Mouse (Mus musculus) left cerebral cortex, postnatal 4 days (tissue): ENCODE measurements around the gene Lpp. TPM values are rescaled to one million over a fixed set of nuclear protein-coding genes. Genes with fewer than 3 reads are reported as not detected.

Source experiments
- DNase-seq: peaks from one replicate; pipeline ENCODE4 v3.0.0-alpha.2; 2022
- intact Hi-C: fragments of 180-260 bp; cut with DNase I; formaldehyde crosslinking; loops from one replicate; pipeline ENCODE4 v1.15.1; 2025
- total RNA-seq, 2 experiments: library from RNA; stranded (reverse); gene quantifications; 2 replicates each; pipeline ENCODE4 v1.2.3; 2021

Gene Lpp
- total RNA-seq, 2 experiments from 2014 or later, result 11.5 to 13.0 TPM

GRCm38 (mm10) chr16:24949265-24949664, 556.0 kb downstream of the Lpp start:
- DNase-seq, result no peak
- intact Hi-C loops, result no loop called here

- intact Hi-C loops, result loop anchor here (10.0 kb wide), 1 partner anchor 135 kb away; no protein-coding TSS in a partner anchor
- DNase-seq, result no peak
Measured at GRCm38 (mm10) chr16:24950112-24950743, 556.9 kb downstream of the Lpp start.

- intact Hi-C loops, result loop anchor here (10.0 kb wide), 1 partner anchor 137 kb away; no protein-coding TSS in a partner anchor
- no peak for DNase-seq
Measured at GRCm38 (mm10) chr16:24951909-24952308, 558.6 kb downstream of the Lpp start.

GRCm38 (mm10) chr16:24955054-24955453, 561.7 kb downstream of the Lpp start:
- intact Hi-C loops, result loop anchor here (10.0 kb wide), 1 partner anchor 140 kb away; no protein-coding TSS in a partner anchor
- DNase-seq, result no peak

GRCm38 (mm10) chr16:24958661-24959060, 565.4 kb downstream of the Lpp start:
- no peak for DNase-seq
- intact Hi-C loops, result loop anchor here (10.0 kb wide), 1 partner anchor 144 kb away; no protein-coding TSS in a partner anchor

GRCm38 (mm10) chr16:24960901-24961806, 567.8 kb downstream of the Lpp start:
- no peak for DNase-seq
- intact Hi-C loops, result loop anchor here (10.0 kb wide), 1 partner anchor 976 kb away; the partner anchor contains the start of genes Bcl6 and Gm37419

GRCm38 (mm10) chr16:24964311-24964710, 571.0 kb downstream of the Lpp start:
- intact Hi-C loops, result loop anchor here (10.0 kb wide), 1 partner anchor 980 kb away; the partner anchor contains the start of genes Bcl6 and Gm37419
- DNase-seq, result no peak

GRCm38 (mm10) chr16:24965091-24965490, 571.8 kb downstream of the Lpp start:
- intact Hi-C loops, result loop anchor here (10.0 kb wide), 1 partner anchor 980 kb away; the partner anchor contains the start of genes Bcl6 and Gm37419
- DNase-seq, result no peak

- intact Hi-C loops, result loop anchor here (10.0 kb wide), 1 partner anchor 982 kb away; the partner anchor contains the start of genes Bcl6 and Gm37419
- DNase-seq, result no peak
Measured at GRCm38 (mm10) chr16:24966460-24966859, 573.2 kb downstream of the Lpp start.

- DNase-seq, result no peak
- intact Hi-C loops, result no loop called here
Measured at GRCm38 (mm10) chr16:24973009-24973631, 579.8 kb downstream of the Lpp start.

- no peak for DNase-seq
- intact Hi-C loops, result no loop called here
Measured at GRCm38 (mm10) chr16:24977771-24978170, 584.5 kb downstream of the Lpp start.

GRCm38 (mm10) chr16:24978226-24978625, 584.9 kb downstream of the Lpp start:
- intact Hi-C loops, result no loop called here
- no peak for DNase-seq

GRCm38 (mm10) chr16:24979391-24979790, 586.1 kb downstream of the Lpp start:
- no peak for DNase-seq
- intact Hi-C loops, result no loop called here

- intact Hi-C loops, result loop anchor here (10.0 kb wide), 1 partner anchor 272 kb away; no protein-coding TSS in a partner anchor
- no peak for DNase-seq
Measured at GRCm38 (mm10) chr16:24982828-24983227, 589.5 kb downstream of the Lpp start.

GRCm38 (mm10) chr16:24990331-24990730, 597.0 kb downstream of the Lpp start:
- intact Hi-C loops, result no loop called here
- no peak for DNase-seq

GRCm38 (mm10) chr16:24991059-24991541, 597.8 kb downstream of the Lpp start:
- peak; percentile 29 for DNase-seq
- intact Hi-C loops, result no loop called here

- intact Hi-C loops, result no loop called here
- DNase-seq, result no peak
Measured at GRCm38 (mm10) chr16:24991995-24992394, 598.7 kb downstream of the Lpp start.

- intact Hi-C loops, result no loop called here
- no peak for DNase-seq
Measured at GRCm38 (mm10) chr16:24992494-24992893, 599.2 kb downstream of the Lpp start.

GRCm38 (mm10) chr16:25010980-25011877, 617.9 kb downstream of the Lpp start:
- intact Hi-C loops, result no loop called here
- no peak for DNase-seq

- no peak for DNase-seq
- intact Hi-C loops, result no loop called here
Measured at GRCm38 (mm10) chr16:25012938-25013337, 619.6 kb downstream of the Lpp start.
